Mouse (Mus musculus) cerebellum, adult 11 months (tissue): ENCODE results near the gene Pkp4.
A peak's percentile ranks its signal among the peaks of the same experiment; 100 is the strongest.

Source experiments
- DNase-seq: peaks from one replicate; pipeline ENCODE4 v3.0.0; 2022

Gene Pkp4

DNA sequence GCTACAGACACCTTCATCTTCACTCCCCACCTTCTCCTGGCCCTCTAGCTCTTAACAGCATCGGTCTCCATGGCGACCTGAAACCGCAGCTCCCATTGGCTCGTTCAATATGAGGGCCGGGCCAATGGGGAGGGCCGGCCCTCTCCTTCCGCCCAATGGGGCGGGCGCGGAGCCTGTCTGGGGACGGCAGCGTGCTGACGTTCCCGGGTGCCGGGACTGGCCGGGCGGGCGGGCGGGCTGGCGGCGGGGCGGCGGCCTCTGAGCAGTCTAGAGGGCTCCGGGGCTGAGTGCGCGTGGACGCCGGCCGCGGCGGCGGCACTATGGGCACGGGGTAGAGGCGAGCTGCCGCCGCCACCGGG, at the start of gene Pkp4, which contains the start of gene Ccdc148:
Gene Pkp4, plus strand, starts transcription at position 246 of the 359 bp plus-strand sequence.
Gene Ccdc148, minus strand, starts transcription at position 79 of the 359 bp plus-strand sequence.
- peak; percentile 89 for DNase-seq

DNA sequence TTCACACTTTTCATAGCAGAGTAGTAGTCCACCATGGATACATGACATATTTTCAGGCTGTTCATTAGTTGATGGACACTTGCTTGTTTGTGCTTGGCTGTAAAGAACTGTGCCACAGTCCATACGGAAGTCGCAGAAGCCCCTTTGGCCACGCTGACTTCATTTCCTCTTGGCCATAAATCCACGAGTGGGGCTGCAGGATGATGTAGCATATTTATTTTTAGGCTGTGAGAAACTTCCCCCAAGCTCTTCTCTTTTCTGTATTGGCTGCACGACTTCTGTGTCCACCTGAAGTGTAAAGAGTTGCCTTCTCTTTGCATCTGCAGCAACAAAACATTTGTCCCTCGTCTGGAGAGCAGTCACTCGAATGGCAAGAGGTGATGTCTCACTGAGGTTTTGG, 31.6 kb upstream of the Pkp4 start:
- no peak for DNase-seq

DNA sequence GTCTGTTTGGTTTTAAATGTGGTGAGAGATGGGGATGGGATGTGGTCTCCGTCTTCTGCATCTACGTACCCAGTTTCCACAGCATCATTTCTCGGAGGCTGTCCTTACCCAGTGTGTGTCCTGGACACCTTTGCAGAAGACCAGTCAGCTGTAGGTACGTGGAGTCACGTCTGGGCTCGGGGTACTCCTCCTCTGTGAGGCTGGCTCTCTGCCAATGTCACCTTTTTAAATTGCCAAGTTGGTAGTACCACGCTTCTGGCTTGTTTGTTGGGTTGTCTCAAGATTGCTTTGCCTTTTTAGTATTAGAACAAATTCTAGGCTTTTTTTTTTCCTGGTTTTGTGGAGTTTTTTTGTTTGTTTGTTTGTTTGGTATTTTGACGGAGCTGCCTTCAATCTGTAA, 30.8 kb upstream of the Pkp4 start:
- DNase-seq = no peak

DNA sequence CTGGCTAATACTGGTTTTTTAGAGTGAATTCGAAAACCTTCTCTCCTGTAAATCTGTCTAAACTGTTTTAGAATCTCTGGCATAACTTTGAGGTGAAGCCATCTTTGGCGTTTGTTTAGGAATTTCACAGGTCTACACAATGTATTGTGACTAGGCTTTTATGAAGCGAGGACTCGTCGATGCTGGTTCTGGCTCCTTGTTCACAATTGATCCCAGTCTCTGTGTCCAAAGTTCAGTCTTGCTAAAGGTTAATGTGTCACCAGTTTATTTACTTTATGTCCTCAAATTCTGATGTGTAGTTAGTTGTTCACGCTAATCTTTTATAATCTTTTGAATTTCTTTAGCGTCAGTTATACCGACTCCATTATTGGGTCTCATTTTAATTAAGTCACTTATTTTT, 29.6 kb upstream of the Pkp4 start:
- no peak for DNase-seq

DNA sequence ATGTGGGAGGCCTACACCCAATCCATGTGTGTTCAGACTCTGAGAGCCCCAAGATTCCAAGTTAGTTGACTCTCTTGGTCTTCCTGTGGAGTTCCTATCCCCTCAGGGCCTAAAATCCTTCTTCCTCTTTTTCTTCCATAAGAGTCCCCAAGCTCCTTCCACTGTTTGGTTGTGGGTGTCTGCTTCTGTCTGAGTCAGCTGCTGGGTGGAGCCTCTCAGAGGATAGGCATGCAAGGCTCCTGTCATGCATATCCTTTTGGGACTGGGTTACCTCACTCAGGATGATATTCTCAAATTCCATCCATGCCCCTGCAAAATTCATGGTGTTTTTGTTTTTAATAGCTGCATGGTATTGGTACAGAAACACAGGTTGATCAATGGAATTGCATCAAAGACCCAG, 5.2 kb upstream of the Pkp4 start:
- no peak for DNase-seq

DNA sequence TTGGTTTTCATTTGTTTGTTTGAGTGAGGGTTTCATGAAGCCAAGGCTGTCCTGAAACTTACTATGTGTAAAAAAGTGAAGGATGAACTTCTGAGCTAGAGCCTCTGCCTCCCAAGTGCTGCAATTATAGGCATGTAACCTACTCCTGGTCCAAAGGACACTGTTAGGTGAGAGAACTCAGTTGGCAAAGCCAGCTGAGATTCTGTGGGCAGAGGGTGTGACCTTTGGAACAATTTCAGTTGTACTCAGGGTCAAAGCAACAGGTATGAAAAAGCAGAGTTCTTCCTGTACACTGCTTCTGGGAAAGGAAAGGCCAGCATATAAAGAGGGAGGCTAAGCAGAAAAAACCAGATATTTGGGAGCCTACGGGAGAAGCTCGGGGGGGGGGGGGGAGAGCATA, 2.5 kb upstream of the Pkp4 start:
- no peak for DNase-seq

DNA sequence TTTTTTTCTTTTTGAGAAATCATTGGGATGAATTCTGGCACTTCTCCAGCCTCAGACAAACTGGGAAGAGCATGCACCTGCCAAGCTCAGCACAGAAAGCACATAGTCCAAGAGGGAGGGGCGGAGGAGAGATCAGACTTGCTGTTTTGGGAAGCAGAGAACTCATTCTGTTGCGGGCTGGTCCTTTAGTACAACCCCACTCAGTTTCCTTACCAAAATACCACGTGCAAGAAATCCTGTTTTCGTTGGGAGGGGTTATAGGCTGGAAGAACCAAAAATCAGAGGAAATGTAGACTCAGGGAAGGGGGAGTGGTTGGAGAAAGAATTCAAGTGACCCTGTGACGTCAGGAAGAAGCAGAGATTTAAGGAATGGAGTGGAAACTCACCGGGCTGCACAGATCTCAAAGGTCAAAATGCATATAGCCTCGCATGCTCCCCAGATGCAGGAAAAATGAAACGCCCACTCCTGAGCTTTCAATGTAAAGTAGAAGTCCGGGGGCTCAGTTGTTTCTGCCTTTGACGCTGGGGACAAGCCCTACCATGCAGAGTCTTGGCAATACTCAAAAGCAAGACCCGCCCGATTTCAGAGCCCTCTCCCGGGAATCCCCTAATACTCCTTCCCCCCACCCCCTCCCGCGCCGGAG, 567 bp upstream of the Pkp4 start:
- DNase-seq = no peak

DNA sequence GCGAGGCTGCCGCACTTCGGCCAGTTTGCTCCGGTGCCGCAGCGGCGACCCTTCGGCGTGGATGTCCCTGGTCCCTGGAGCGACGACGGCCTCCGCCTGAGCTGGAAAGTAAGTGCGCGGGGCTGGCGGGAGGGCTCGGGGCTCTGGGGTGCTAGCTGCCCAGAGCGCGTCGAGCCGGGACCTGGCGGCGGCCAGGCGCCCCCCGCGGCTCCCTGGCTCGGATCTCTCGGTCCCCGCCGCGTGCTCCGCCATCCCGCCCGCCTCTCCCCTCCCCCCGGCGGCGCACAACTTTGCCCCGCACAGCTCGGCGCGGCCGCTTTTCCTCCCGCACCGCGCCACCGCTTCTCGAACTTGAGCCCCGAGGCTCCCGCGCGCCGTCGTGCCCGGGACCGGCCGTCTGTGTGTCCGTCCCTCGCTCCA, 381 bp downstream of the Pkp4 start:
- DNase-seq = peak; percentile 58

DNA sequence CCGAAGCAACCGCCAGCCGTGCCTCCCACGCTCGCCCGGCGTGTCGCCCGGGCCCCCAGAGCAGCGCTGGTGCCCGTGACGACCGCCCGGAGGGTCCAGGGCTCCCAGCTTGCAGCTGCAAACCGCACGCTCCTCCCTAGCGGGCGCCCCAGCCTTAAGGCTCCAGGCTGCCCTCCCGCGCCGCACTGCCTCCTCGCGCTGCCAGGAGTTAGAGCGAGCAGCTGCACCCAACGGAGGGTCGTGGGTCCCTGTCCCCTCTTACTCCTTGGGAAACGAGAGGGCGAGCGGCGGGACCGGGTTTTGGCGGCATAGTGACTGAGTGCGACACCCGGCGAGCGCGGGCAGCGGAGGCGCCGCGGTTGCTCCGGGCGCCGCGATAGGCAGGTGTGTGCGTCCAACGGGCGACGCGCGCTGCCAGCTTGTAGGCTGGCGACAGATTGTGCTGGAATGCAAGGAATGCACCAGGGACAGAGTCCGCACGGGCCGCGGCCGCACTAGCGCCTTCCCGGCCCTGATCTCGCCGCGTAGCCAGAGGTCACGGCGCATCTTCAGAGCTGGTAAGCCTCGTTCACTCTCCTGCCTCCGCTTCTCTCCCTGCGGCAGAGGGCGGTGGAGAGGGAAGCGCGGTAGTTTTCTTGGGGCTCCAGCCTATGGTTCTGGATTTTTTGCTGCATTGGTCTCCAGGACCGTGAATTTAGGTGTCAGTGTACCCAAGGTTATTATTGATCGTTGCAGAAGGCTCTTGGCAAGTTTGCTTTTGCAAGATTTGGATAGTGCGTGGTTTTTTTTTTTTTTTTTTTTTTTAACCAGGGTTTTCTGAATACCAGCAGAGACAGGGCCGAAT, 1.0 kb downstream of the Pkp4 start:
- DNase-seq = peak; percentile 71

DNA sequence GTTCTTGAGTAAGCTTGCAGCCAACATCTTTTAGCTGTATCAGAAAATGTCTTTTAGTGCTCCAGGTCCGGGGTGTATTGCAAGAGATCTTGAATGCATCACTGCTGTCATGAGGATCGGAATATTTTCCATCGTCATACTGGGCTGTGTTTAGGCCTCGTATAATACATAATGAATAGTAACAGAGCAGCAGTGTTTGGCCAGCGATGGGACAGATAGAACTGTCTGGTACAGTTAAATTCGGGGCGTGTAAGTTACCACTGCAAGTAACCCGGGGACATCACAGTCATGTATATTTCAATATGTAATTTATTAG, 1.6 kb downstream of the Pkp4 start:
- DNase-seq = no peak

DNA sequence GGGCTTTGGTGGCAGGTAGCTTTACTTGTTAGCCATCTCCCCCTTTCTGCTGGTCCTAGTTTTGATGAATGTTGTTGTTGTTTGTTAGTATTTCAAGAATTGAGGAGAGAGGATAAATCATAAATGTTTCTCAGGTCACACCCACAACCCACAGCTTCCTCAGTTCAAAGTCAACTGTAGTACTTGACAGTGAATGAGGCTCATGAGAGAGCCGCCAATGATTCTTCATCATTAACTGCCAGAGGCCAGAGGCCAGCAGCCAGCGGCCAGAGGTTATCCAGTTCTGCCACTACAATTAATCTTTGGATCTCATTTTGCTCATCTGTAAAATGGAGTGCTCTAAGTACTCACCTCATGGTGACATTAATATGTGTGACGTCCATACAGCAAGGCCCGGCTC, 6.3 kb downstream of the Pkp4 start:
- no peak for DNase-seq

DNA sequence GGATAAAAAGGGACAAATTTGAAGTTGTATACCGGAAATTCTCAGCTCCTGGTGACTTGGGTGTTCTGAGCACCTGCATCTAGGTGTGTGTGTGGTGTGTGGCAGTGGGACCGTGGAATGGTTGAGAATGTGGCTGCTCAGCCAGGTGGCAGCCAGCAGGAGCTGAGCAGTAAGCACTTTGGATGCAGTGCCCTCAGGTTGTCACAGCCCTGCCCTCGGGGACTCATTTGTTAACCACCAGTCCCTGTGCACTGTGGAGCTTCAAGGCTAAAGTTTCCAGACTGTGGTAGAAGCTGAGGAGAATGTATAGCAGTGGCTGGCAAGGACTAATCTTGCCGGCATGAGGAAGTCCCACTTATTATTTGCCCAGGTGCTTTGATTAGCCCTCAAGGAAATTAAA, 7.2 kb downstream of the Pkp4 start:
- no peak for DNase-seq

DNA sequence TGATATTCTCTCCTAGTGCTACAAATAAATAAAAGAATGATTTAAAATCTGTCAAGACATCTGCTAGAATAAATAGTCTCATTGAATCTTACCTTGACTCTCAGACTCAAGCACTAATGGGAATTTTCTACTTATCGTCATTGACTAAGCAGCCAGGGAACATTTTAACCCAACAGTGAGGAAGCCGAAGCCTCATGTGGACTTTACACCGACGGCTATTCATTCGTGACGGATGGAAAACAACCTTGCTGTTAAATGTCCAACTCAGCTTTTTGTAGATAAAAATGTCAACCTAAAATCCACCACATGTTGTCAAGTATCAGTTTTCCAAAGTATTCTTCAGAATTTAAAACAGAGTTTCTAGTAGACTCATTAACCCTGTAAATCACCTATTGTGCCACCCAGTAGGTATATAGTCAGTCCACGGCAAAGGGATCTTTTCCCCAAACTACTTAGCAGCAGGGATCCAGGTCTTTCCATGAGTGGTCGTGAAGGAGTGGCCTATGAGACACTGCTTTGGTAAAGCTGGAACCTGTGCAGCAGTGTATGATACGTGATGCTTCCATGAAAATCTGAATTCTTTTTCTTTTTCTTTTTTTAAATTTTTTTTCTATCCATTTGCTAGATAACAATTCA, 9.0 kb downstream of the Pkp4 start:
- no peak for DNase-seq

DNA sequence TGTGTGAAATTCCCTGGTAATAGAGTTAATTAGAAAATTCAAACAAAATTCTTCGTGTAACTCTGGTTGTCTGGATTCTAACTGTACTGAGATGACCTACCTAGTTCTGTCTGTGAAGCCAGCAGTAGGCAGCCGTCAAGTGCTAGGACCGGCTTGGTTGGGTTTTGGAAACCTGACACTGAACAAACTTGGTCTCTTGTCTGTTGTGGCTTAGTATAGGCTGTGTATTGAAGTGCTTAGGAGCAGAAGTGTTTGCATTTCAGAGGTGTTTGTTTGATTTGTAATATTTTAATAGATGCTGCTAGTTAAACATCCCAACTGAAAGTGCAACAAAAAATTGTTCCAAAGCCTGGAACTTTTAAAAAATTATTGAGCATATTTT, 9.5 kb downstream of the Pkp4 start:
- DNase-seq = no peak

DNA sequence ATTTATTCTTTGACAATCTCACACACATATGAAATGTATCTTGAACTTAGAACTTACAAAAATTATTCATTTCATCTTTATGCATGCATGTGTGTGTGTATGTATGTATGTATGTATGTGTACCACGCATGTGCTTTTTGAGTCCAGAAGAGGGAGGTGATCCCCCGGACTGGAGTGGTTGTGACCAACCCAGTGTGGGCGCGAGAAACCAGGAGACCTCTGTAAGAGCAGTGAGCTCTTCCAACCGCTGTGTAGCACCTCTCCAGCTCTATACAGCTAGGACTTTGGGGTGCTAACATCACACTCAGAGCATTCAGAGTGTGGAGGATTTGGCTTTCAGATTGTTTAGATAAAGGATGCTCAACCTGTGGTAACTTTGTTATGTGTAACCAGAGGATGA, 9.9 kb downstream of the Pkp4 start:
- no peak for DNase-seq

DNA sequence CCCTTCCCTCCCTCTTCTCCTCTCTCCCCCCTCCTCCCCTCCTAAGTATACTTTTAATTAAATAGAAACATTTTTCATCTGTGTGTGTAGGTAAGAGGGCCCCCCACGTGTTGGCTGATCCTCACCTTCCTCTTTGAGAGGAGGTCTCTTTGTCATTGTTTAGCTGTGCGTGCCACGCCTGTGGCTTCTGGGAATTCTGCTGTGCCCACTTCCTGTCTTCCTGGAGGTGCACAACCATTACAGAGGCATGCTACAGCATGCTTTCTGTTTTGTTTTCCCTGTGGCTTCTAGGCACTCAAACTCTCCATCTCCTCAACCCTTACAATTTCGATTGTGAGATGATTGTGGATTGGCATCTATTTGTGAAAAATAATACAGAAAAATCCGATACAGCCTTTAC, 10.9 kb downstream of the Pkp4 start:
- no peak for DNase-seq

DNA sequence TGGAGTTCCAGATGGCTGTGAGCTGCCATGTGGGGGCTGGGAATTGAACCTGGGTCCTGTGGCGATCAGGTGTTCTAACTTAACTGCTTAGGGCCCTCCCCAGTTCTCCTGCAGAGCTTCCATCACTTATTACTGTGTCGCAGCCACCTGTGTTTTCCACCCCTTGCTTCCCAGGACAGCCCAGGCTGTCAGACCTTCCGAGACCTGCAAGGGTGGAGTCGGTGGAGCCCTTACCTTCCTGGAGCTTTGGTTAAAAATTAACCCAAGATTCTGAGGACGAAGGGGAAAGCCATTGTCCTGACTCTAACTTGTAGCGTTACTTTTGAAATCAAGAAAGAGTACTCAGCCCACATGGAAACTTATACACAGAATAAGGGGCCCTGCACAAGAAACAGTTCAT, 15.3 kb downstream of the Pkp4 start:
- no peak for DNase-seq

DNA sequence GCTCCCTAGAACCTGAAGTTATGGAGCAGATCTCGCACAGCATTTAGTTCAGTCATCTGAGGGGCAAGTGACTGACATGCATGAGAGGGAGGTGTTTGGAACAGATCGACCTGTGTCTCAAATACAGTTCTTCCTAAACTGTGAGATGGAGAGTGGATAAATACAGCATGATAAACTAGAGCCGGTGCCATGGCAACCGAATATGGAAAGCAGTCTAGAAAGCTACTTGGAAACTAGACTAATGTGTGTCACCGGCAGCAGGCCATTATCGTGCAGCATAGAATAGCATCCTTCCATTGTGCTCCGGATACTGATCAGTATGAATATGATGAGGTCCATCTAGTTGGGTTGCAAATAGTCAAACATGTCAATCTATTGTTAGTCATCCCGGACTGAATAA, 17.5 kb downstream of the Pkp4 start:
- DNase-seq = no peak

DNA sequence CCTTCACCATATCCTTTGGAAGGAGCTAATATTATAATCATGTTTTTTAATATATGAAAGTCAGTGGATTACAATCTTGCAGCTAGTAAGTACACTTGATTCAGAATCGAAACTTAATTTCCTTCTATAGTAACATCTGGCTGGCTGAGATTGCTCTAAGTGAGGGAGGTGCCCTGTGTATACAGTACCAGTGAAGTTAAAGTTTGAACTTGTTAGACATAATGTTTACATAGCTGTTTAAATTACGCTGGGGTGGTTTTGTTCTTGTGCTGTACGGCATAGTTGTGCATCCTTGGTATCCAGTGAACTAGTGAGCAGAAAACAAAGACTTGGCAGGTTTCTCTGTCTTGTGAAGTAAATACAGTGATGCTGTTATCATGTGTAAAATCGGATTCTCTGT, 18.3 kb downstream of the Pkp4 start:
- DNase-seq = no peak

DNA sequence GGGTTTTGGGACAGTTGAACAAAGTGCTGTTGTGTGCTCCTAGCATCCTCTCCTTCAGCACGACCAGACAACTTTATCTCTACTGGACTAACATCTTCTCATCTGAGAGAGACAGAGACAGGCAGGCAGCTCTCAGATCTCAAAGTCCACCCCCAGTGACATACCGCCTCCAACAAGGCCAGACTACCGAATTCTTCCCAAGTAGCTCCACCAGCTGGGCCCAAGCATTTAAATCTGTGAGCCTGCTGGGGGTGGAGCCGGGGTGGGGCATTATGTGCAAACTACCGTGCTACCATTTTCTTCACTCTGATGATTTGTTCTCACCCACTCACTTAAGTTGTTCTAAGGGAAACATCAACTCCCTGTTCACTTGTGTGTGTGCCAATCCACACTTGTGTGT, 18.8 kb downstream of the Pkp4 start:
- no peak for DNase-seq

DNA sequence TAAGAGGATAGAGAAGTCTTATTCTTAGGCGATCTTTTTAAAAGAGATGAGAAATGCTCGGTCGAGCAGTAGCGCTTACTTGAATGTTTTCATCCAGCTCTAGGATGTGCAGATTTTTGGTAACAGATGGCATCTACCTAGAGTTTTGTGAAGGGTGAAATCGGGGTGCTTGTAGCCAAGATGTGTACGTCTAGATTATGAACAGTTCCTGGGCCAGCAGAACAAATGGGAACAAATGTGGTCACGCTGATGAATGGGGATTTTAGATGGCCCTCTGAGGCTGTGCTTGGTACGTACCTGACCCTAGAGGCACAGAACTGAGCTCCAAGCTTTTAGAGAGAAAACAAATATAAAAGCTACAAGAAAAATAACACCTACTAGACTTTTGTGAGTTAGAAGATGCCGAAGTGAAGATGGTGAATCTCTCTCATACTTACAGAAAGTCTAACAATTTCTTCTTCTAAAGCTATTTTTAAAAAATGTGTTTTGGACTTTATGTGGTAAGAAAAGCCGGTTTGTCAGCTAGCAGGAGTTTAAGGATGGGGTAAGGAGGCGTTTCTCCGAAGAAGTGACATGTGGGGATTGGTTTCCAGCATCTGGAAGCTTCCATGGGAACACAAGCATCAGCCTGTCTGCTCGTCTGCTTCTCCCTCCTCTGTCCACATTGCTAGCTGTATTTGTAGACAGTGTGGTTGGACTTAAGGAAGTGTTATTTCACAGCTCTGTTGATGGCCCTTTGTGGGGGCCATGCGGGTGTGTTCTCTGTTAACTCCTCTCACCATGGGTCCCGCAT, 20.9 kb downstream of the Pkp4 start:
- DNase-seq = peak; percentile 59

DNA sequence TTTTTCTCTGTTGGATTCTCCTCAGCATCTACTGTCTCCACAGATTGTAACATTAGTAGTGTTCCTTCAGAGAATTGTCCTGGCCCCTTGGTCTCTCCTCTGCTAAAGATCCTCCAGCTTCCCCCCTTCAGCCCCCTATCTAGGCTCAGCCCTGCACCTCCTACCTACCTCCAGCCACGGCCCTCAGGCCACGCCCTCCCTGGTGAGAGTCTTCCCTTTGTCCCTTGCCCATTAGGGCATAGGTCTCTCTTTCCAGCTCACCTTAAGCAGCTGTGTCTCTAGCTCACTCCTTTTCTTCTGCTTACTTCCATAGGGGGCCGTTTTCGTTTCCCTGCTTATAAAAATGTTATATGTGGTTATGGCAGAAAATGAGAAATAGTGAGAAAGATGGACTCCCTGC, 22.9 kb downstream of the Pkp4 start:
- DNase-seq = no peak
